Mouse (Mus musculus) MEL (cell line): ENCODE data around the gene Slc12a1.

ENCODE experiments used
- CHD2 ChIP-seq: IDR thresholded peaks from 2 replicates; pipeline ENCODE4 v1.6.1; 2011; ENCODE audit warnings: low read length, improper control_type of control experiment
- CTCF ChIP-seq, 3 experiments: IDR thresholded peaks in 2 of 3; conservative IDR thresholded peaks in 1 of 3; 2 replicates each; pipeline ENCODE4 v1.5.1; 2011 to 2012; ENCODE audit warnings: low read length in 3 of 3, low read depth in 2 of 3, mild to moderate bottlenecking in 2 of 3, improper control_type of control experiment in 1 of 3, inconsistent platforms in 1 of 3, mixed read lengths in 1 of 3, moderate library complexity in 1 of 3; ENCODE audit not compliant: control insufficient read depth in 1 of 3, insufficient read depth in 1 of 3, poor library complexity in 1 of 3, severe bottlenecking in 1 of 3
- EP300 ChIP-seq, 2 experiments: IDR thresholded peaks; 2 replicates each; pipeline ENCODE4 v1.6.1; 2011; ENCODE audit warnings: improper control_type of control experiment in 2 of 2, low read length in 2 of 2, low read depth in 1 of 2, mild to moderate bottlenecking in 1 of 2
- ETS1 ChIP-seq: IDR thresholded peaks from 2 replicates; pipeline ENCODE4 v1.6.1; 2012; ENCODE audit warnings: low read depth, mild to moderate bottlenecking, inconsistent platforms, low read length, improper control_type of control experiment, moderate library complexity
- HCFC1 ChIP-seq: IDR thresholded peaks from 2 replicates; pipeline ENCODE4 v1.6.1; 2012; ENCODE audit warnings: low read depth, mild to moderate bottlenecking, inconsistent platforms, low read length, improper control_type of control experiment, moderate library complexity
- MAX ChIP-seq: IDR thresholded peaks from 2 replicates; pipeline ENCODE4 v1.6.1; 2011; ENCODE audit warnings: low read length, improper control_type of control experiment
- POLR2A ChIP-seq, 2 experiments: IDR thresholded peaks; 2 replicates each; pipeline ENCODE4 v1.6.1; 2011 to 2012; ENCODE audit warnings: low read length in 2 of 2, mild to moderate bottlenecking in 2 of 2, control low read depth in 1 of 2, improper control_type of control experiment in 1 of 2, low read depth in 1 of 2, moderate library complexity in 1 of 2; ENCODE audit not compliant: control insufficient read depth in 1 of 2, insufficient read depth in 1 of 2, poor library complexity in 1 of 2
- RAD21 ChIP-seq: IDR thresholded peaks from 2 replicates; pipeline ENCODE4 v1.6.1; 2011; ENCODE audit warnings: mild to moderate bottlenecking, low read depth, low read length, improper control_type of control experiment
- TAL1 ChIP-seq: IDR thresholded peaks from 2 replicates; pipeline ENCODE4 v1.6.1; 2012; ENCODE audit warnings: mild to moderate bottlenecking, inconsistent platforms, low read length, moderate library complexity, mixed read lengths
- TBP ChIP-seq: IDR thresholded peaks from 2 replicates; pipeline ENCODE4 v1.8.0; 2011; ENCODE audit warnings: low read depth, low read length, improper control_type of control experiment
- UBTF ChIP-seq: IDR thresholded peaks from 2 replicates; pipeline ENCODE4 v1.6.1; 2012; ENCODE audit warnings: low read depth, mild to moderate bottlenecking, inconsistent platforms, low read length, improper control_type of control experiment, moderate library complexity, borderline replicate concordance; ENCODE audit not compliant: insufficient read depth
- ZNF384 ChIP-seq: IDR thresholded peaks from 2 replicates; pipeline ENCODE4 v1.6.1; 2012; ENCODE audit warnings: low read depth, mild to moderate bottlenecking, inconsistent platforms, low read length, improper control_type of control experiment

DNA sequence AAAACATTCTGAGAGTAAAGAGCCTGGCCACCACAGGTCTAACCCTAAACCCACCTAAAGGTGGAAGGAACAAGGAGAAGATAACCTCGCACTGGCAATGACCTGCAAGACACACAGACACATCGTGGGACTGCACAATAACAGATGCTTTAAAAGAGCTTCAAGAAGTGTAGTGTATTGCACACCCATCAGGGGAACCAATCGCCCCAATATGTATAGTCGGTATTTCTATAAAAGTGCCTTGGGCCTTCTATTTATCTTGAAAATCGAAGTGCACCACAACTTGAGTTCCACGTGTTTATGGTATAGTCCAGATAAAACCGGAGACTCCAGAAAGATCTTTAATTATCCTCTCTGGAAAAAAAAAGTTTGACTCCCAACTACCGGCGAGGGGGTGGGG lies 94.4 kb downstream of the Slc12a1 start:
- TF ChIP-seq TBP (no peak), CTCF (IDR thresholded peaks at IDR 0.05 in 2 of 3, conservative IDR thresholded peaks at IDR 0.05 in 1 of 3; ENCODE audit: control insufficient read depth in 1 of 3, insufficient read depth in 1 of 3, low read depth in 2 of 3, low read length in 3 of 3, poor library complexity in 1 of 3, severe bottlenecking in 1 of 3) (no peak), UBTF (no peak), TAL1 (no peak), RAD21 (no peak), POLR2A (IDR thresholded peaks at IDR 0.05; ENCODE audit: control insufficient read depth in 1 of 2, insufficient read depth in 1 of 2, low read depth in 1 of 2, low read length in 2 of 2, poor library complexity in 1 of 2) (no peak), ETS1 (no peak), EP300 (IDR thresholded peaks at IDR 0.05; ENCODE audit: low read depth in 1 of 2, low read length in 2 of 2) (no peak), CHD2 (no peak), ZNF384 (0 out of 2 replicates have a peak, but pooled peaks have one; percentile 6), MAX (peak; percentile 55; the same call in 1 of the 2 replicates), HCFC1 (no peak)
